Mouse (Mus musculus): ENCODE results near the gene D6Ertd527e.

D6Ertd527e gene

DNA sequence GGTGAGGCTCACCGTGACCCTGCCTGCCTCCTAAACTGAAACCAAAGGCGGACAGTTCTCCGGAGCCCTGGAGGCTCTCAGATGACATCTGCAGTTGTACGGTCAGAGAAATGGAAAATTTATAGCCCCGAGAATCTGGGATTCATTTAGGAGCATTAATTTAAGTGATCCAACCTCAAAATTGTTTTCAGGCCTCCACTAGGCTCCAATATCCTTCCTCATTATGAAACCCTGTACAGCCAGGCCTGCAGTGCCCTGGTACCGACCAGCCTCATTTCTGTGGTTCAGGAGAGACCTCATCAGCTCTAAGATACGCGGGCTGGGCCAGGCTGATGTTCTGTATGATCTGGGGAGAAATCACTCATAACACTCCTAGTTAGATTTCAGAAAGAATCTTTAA, 46.9 kb downstream of the D6Ertd527e start:
- no peak for DNase-seq (ENCODE audit: low read depth, low spot score)

DNA sequence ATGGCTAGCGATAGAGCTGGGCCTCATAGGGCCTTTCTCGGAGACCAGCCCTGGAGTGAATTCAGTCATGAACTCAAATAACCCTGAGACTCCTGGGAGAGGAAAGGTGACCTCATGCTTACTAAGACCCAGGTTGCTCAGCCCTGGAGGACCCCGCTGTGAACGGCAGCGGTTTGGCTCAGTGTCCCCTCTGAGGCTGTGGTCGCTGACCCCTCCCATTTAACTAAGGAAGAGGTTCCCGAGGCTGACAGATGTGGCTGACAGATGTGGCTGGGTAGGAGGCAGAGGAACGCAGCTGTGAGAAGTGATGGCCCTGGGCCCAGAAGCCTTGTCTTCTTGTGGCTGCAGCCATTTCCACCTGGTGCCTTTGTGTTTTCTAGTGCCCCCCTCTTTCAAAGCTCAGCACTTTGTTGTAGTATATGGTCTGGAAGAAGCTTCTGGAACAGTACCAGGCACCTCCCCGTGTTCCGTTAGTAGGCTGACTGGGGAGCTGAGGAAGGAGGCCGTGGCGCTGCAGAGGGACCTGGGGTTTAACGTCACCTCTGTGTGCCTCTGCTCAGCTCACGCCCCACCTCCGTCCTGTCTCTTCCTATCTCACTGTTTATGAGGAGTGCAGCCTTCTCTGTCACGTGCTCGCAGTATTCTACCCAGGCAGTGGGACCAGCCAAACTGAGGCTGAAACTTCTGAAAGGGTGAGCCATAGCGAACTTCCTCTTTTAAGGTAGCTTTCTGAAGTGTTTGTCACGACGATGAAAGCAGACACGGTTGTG, 48.1 kb downstream of the D6Ertd527e start:
- DNase-seq (ENCODE audit: low read depth, low spot score) = no peak

DNA sequence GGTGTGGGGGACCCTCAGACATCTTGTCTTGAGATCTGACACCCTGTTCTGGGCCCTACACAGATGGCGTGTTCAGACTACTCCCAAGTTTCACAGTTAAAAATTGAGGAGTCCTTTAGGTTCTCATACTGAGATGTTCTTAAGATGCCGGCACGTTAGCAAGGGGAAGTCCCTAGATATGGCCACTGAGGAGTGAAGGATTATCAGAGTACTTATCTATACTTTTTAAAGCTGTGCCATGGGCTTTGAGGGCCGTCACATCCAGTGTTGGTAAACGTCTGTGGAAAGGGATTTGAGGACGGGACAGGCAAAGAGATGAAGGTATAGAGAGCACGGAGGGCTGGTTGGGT, 48.7 kb downstream of the D6Ertd527e start:
- DNase-seq (ENCODE audit: low read depth, low spot score) = no peak

DNA sequence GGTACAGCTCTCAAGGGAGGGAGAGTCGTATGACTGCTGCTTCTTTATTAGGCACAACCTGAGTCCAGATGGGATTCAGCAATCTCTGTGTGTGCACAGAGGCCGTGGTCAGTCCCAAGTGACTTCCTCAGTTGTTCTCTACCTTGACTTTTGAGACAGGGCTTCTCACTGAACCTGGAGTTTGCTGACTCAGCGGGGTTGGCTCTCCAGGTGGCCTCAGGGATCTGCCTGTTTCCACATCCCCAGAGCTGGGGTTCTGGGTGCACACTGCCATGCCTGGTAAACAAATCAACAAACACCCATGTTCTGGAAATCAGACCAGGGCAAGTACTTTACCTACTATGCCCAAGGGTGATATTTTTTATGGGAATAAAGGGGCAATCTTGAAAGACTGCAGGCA, 49.3 kb downstream of the D6Ertd527e start:
- no peak for DNase-seq (ENCODE audit: low read depth, low spot score)

DNA sequence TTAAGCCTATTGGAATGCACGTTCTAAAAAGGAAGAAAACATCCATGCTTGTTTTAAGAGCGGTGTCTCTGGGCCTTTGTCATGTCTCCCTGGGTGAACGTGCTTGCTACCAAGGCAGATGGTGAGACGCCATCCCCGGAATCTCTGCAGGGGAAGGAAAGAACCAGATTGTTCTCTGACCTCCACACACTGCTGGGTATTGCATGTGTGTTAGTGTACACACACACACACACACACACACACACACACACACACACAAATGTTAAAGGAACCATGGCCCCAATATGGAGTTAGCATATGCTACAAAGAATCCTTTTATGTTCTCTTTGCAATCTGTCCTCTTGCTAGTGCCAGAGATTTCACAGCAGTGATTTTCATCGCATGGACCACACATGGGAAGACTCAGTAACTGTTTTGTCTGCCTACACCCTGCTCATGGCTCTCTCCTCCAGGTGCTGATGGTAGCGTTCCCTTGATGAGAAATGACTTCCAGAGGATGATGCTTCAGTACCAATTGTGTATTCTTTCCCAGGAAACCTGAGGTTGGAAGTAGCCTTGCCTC, 53.6 kb downstream of the D6Ertd527e start:
- peak; percentile 54 for DNase-seq (ENCODE audit: low read depth, low spot score)

DNA sequence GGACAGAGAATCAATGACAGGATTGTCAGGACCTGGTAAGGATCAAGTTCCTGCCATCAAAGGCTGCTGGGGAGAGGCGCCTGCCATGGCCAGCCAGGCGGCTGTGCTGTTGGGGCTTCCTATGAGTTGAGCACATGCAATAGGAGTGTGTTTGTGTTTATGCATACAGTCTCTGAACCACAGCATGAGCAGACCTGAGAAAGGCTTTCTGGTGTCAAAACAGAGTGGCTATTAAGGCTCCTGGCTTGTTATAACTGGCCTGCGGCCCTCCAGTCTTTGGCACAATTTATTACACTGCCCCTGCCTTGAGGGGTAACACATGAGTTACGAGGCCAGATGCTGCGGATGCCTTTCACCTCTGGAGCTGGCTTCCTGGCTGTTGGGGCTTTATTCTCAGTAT, 55.6 kb downstream of the D6Ertd527e start:
- no peak for DNase-seq (ENCODE audit: low read depth, low spot score)

DNA sequence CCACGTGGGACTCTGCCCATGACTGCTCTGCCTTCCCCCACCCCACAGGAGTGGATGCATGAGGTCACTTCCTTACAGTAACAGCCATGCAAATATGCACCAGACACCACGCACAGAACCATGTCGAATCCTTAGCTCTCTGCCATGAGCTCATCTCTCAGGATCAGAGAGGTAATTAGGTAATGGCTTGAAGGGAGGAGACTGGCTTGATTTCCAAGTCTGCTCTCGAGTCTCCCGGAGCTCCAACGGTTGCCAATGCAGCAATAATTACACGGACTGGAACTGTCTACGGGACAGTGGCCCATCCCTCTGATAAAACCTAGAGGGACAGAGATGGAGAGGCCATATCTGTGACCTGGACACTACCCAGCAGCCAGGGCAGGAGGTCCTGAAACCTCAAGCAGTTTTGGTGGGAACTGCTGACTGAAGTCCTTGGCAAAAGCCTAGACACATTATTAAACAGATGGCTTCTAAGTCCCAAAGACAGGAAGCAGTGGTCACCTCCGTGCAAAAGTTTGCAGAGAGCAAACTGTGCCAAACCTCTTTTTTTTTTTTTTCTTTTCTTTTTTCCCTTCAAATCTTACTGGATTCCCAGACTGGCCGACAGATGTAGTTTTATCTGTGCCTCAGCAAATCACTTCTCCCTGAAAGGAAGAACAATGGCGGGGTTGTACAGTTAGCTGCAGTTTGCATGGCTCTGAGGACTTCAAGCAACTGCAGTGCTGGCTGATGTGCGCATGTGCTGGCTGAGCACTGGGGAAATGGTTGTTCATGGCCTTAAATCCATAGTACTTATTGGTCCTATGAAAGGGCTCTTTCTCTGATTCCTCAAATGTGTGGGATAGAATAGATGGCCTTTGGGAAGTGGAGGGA, 57.1 kb downstream of the D6Ertd527e start:
- DNase-seq (ENCODE audit: low read depth, low spot score) = no peak

Measured in telencephalon, adult 2 months (tissue).